Mouse (Mus musculus) bone marrow macrophage, adult 2 months (primary cell): ENCODE measurements around the gene Drg1.

Source experiments
- CTCF ChIP-seq: IDR thresholded peaks from 2 replicates; pipeline ENCODE4 v1.5.1; 2012; ENCODE audit warnings: low read depth, mild to moderate bottlenecking, low read length, moderate library complexity
- POLR2A ChIP-seq: IDR thresholded peaks from 2 replicates; pipeline ENCODE4 v1.6.1; 2012; ENCODE audit warnings: mild to moderate bottlenecking, low read depth, low read length, borderline replicate concordance

DNA sequence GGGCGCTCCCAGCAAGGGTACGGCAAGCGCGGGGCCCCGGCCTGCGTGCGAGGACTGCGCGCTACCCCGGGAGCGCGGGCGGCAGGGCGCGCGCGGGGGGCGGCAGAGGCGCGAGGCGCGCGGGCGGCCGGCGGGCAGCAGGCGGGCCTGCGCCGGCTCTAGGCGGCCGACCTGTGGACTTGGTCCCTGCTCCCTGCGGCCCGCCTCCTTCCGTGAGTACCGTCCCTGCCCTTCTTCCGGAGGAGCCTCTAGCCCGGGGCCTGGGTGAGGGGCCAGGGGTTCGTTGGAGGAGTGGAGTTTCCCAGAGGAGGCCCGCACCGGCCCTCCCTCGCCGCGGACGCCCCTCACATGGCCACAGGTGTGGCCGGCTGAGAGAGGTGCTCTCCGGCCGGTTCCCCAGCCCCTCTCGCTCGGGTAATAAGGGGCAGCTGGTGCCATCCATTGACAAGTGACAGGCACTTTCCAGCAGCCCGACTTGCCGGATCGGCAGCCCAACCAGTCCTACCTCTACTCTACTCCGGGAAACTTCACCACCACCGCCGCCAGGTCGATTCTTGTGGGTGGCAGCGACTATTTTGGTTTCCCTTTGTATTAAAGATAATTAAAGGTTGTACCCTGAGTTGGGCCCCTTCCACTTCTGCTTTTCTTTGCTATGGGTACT is 63.3 kb downstream of the Drg1 start:
- TF ChIP-seq CTCF (no peak), POLR2A (no peak)
